Mouse (Mus musculus) embryonic facial prominence, embryonic 13.5 days (tissue): ENCODE results near the gene Acly. TPM values are rescaled to one million over a fixed set of nuclear protein-coding genes. Genes with fewer than 3 reads are reported as not detected.

Experiments used
- ATAC-seq: fragments of 200-750 bp; cut with Nextera tagmentation; 2 replicates; pipeline ENCODE4 v1.8.0; 2017; ENCODE audit warnings: low read depth; ENCODE audit not compliant: insufficient number of reproducible peaks, insufficient read depth, low FRiP score, low TSS enrichment
- H3K27ac ChIP-seq: fragments of 300-500 bp; sonication (generic); 2 replicates; pipeline ENCODE4 v1.5.1; 2015; ENCODE audit warnings: moderate library complexity, mild to moderate bottlenecking, inconsistent platforms
- H3K27me3 ChIP-seq: fragments of 300-500 bp; sonication (generic); 2 replicates; pipeline ENCODE4 v1.6.1; 2015; ENCODE audit warnings: mild to moderate bottlenecking, inconsistent platforms
- H3K36me3 ChIP-seq: fragments of 300-500 bp; sonication (generic); 2 replicates; pipeline ENCODE4 v1.6.1; 2015; ENCODE audit warnings: mild to moderate bottlenecking, inconsistent platforms
- H3K4me1 ChIP-seq: fragments of 300-500 bp; sonication (generic); 2 replicates; pipeline ENCODE4 v1.6.1; 2015; ENCODE audit warnings: inconsistent platforms
- H3K4me2 ChIP-seq: fragments of 300-500 bp; sonication (generic); 2 replicates; pipeline ENCODE4 v1.6.1; 2015; ENCODE audit warnings: moderate library complexity, mild to moderate bottlenecking, inconsistent platforms
- H3K4me3 ChIP-seq: fragments of 300-500 bp; sonication (generic); 2 replicates; pipeline ENCODE4 v1.5.1; 2015; ENCODE audit warnings: mild to moderate bottlenecking, inconsistent platforms
- H3K9ac ChIP-seq: fragments of 300-500 bp; sonication (generic); 2 replicates; pipeline ENCODE4 v1.6.1; 2015; ENCODE audit warnings: mild to moderate bottlenecking, inconsistent platforms
- H3K9me3 ChIP-seq: fragments of 300-500 bp; sonication (generic); 2 replicates; pipeline ENCODE4 v1.6.1; 2016; ENCODE audit warnings: inconsistent platforms
- WGBS: fragments of 180-500 bp; shearing (Covaris S2); methylation state at CpG from one replicate; pipeline ENCODE4 v1.1.7; 2015; ENCODE audit warnings: mixed read lengths; 5-methylcytosine and 5-hydroxymethylcytosine counted together
- microRNA-seq: library from miRNA; unstranded; fragments of <30 nt; microRNA quantifications from one replicate; pipeline ENCODE4, GENCODE M21; 2016
- polyA plus RNA-seq: library from polyadenylated mRNA; unstranded; fragments of >200 nt; fragmentation: Nextera tagmentation; extraction: Ambion mirVana; gene quantifications from 2 replicates; pipeline ENCODE4 v1.2.1, GENCODE M21; 2015

Acly gene
- polyA plus RNA-seq, 1 experiment from 2014 or later = 138 TPM

GRCm38 (mm10) chr11:100435678-100436246 is 92.0 kb downstream of the Acly start:
- Histone ChIP-seq H3K36me3 (peaks cover 76% of the 10 kb centered on the region), H3K27ac (no peak overlapping the region), H3K4me2 (no peak overlapping the region), H3K9me3 (no peaks in the 10 kb centered on the region), H3K27me3 (no peaks in the 10 kb centered on the region), H3K4me3 (no peak overlapping the region), H3K9ac (no peak overlapping the region), H3K4me1 (peaks cover 10% of the 10 kb centered on the region)
- ATAC-seq = no peak
- WGBS = 70% methylated on average over 9 of the region's 9 CpGs

- no peaks in the 10 kb centered on the region for H3K9me3 ChIP-seq
- no peak overlapping the region for H3K4me2 ChIP-seq
- WGBS = 86% methylated on average over 5 of the region's 5 CpGs
- no peak overlapping the region for H3K9ac ChIP-seq
- H3K4me3 ChIP-seq = no peak overlapping the region
- no peak overlapping the region for H3K27ac ChIP-seq
- H3K27me3 ChIP-seq = no peaks in the 10 kb centered on the region
- no peak for ATAC-seq
- no peaks in the 10 kb centered on the region for H3K4me1 ChIP-seq
- peaks cover 79% of the 10 kb centered on the region for H3K36me3 ChIP-seq
Observed at GRCm38 (mm10) chr11:100432002-100432401, 95.8 kb downstream of the Acly start.

- Histone ChIP-seq H3K27ac (no peak overlapping the region), H3K9me3 (no peaks in the 10 kb centered on the region), H3K4me3 (no peak overlapping the region), H3K4me1 (no peaks in the 10 kb centered on the region), H3K4me2 (no peak overlapping the region), H3K27me3 (no peaks in the 10 kb centered on the region), H3K36me3 (peaks cover 75% of the 10 kb centered on the region), H3K9ac (no peak overlapping the region)
- ATAC-seq = no peak
- 90% methylated on average over 7 of the region's 7 CpGs for WGBS
Observed at GRCm38 (mm10) chr11:100430052-100430451, 97.7 kb downstream of the Acly start.

- 72% methylated on average over 9 of the region's 9 CpGs for WGBS
- H3K27ac ChIP-seq = no peak overlapping the region
Observed at GRCm38 (mm10) chr11:100428612-100429199, 99.1 kb downstream of the Acly start.

GRCm38 (mm10) chr11:100426820-100427219 is 101.0 kb downstream of the Acly start:
- no peak overlapping the region for H3K9ac ChIP-seq
- no peaks in the 10 kb centered on the region for H3K4me1 ChIP-seq
- no peaks in the 10 kb centered on the region for H3K9me3 ChIP-seq
- WGBS = 87% methylated on average over 3 of the region's 3 CpGs
- no peak for ATAC-seq
- no peak overlapping the region for H3K27ac ChIP-seq
- H3K27me3 ChIP-seq = no peaks in the 10 kb centered on the region
- peaks cover 81% of the 10 kb centered on the region for H3K36me3 ChIP-seq
- no peak overlapping the region for H3K4me2 ChIP-seq
- no peak overlapping the region for H3K4me3 ChIP-seq

More at GRCm38 (mm10) chr11:100428612-100429199, 99.1 kb downstream of the Acly start:
- Histone ChIP-seq H3K9me3 (no peaks in the 10 kb centered on the region), H3K27me3 (no peaks in the 10 kb centered on the region), H3K4me1 (no peaks in the 10 kb centered on the region), H3K36me3 (peaks cover 78% of the 10 kb centered on the region), H3K9ac (no peak overlapping the region), H3K4me3 (no peak overlapping the region), H3K4me2 (no peak overlapping the region)
- ATAC-seq = no peak

Small RNA genes lying within 50 kb of the gene (microRNA-seq; reads per million reads assigned to microRNA genes)
- not detected for gene Gm27374
- 0.74 reads per million for gene Mir7116

Other genes with a start within 250 kb of the Acly start
- 1,424 and 1,667 TPM in 2 replicates for gene Eif1, start 208.1 kb downstream of the Acly start, polyA plus RNA-seq
- gene Gast, start 193.6 kb downstream of the Acly start, polyA plus RNA-seq = 1.2 TPM in 1 of 2 replicates, not detected in the other
- gene Hap1, start 171.9 kb downstream of the Acly start, polyA plus RNA-seq = 5.9 and 7.6 TPM in 2 replicates
- gene Jup, start 130.2 kb downstream of the Acly start, polyA plus RNA-seq = 104 TPM in 2 replicates
- 52.2 and 57.2 TPM in 2 replicates for gene P3h4, start 113.2 kb downstream of the Acly start, polyA plus RNA-seq
- gene Fkbp10, start 112.3 kb downstream of the Acly start, polyA plus RNA-seq = 125 and 134 TPM in 2 replicates
- 158 and 167 TPM in 2 replicates for gene Nt5c3b, start 86.2 kb downstream of the Acly start, polyA plus RNA-seq
- gene Klhl10, start 86.1 kb downstream of the Acly start, polyA plus RNA-seq = 1.1 and 1.7 TPM in 2 replicates
- 12.0 and 12.6 TPM in 2 replicates for gene Klhl11, start 55.3 kb downstream of the Acly start, polyA plus RNA-seq
- gene Ttc25, start 17.6 kb upstream of the Acly start, polyA plus RNA-seq = 0.66 and 0.80 TPM in 2 replicates
- 28.0 and 31.4 TPM in 2 replicates for gene Cnp, start 46.9 kb upstream of the Acly start, polyA plus RNA-seq
- 78.9 and 79.0 TPM in 2 replicates for gene Nkiras2, start 91.2 kb upstream of the Acly start, polyA plus RNA-seq
- 277 and 293 TPM in 2 replicates for gene Dnajc7, start 92.2 kb upstream of the Acly start, polyA plus RNA-seq
- 1.7 and 2.3 TPM in 2 replicates for gene Zfp385c, start 164.5 kb upstream of the Acly start, polyA plus RNA-seq
- 3.4 and 5.2 TPM in 2 replicates for gene Dhx58, start 176.3 kb upstream of the Acly start, polyA plus RNA-seq
- gene Kat2a, start 184.5 kb upstream of the Acly start, polyA plus RNA-seq = 54.9 and 61.0 TPM in 2 replicates
- 0.39 TPM in 1 of 2 replicates, not detected in the other for gene Hspb9, start 185.8 kb upstream of the Acly start, polyA plus RNA-seq
- gene Rab5c, start 210.2 kb upstream of the Acly start, polyA plus RNA-seq = 21.0 and 28.5 TPM in 2 replicates
- gene Kcnh4, start 231.9 kb upstream of the Acly start, polyA plus RNA-seq = 0.08 and 0.14 TPM in 2 replicates
- not detected in 2 replicates for gene Hcrt, start 234.9 kb upstream of the Acly start, polyA plus RNA-seq
- 6.3 and 7.0 TPM in 2 replicates for gene Ghdc, start 243.0 kb upstream of the Acly start, polyA plus RNA-seq